Mouse (Mus musculus): ENCODE measurements around the gene Smyd4. TPM values are rescaled to one million over a fixed set of nuclear protein-coding genes. Genes with fewer than 3 reads are reported as not detected.
A peak's percentile ranks its signal among the peaks of the same experiment; 100 is the strongest.

Gene Smyd4
- total and polyA plus RNA-seq, 3 experiments = 9.6 to 12.8 TPM; not detected in 1

DNA sequence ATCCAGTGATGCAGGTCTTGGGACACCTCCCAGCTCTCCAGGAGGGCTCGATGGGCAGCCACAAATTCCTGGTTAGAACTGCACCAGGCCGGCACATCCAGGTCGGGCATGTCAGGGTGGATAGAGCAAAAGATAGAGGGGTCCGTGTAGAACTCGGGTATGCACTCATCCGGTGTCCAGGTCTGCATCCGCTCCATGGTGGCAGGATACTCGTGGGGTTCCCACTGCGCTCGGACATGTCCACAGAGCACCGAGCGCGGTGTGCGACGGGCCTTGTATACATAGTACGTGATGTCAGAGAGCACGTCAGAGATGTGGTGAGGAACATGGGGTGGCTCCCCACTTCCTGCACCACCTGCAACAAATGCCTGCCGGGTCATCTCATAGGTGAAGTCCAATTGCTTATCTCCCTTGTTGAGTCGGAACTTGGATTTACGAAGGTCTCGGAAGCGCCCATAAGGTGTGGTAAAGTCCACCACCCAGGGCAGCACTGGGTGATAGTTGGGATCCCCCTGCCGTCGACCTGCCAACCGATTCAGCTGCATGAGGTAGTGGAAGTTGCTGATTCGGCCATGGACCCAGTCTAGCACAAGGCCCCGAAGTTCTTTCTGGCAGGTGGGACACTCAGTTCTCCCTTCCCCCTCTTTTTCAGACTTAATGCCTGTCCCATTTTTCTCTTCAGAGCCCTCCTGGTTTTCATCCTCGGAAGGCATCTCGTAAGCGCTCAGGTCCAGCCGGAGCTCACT, 104.8 kb downstream of the Smyd4 start:
- Histone ChIP-seq H3K79me2 (ENCODE audit: control insufficient read depth, insufficient read depth, low read length, poor library complexity) (no peaks in the 10 kb centered on the region), H3K9ac (ENCODE audit: control insufficient read depth, low read depth, low read length, poor library complexity, severe bottlenecking) (no peak overlapping the region), H3K27me3 (ENCODE audit: control insufficient read depth in 1 of 2, insufficient read depth in 2 of 2, low read length in 2 of 2) (no peaks in the 10 kb centered on the region), H3K4me1 (ENCODE audit: control insufficient read depth in 1 of 2, insufficient read depth in 2 of 2, low read length in 2 of 2) (peaks cover 18 to 52% of the 10 kb centered on the region in 2 experiments), H3K36me3 (ENCODE audit: control insufficient read depth in 1 of 2, insufficient read depth in 2 of 2, low read length in 2 of 2) (peaks cover 0 to 32% of the 10 kb centered on the region in 2 experiments; a peak in 2 of 4 replicates), H3K27ac (ENCODE audit: control insufficient read depth, low read depth, low read length) (no peak overlapping the region), H3K9me3 (replicated peaks; ENCODE audit: insufficient read depth, low read length) (no peaks in the 10 kb centered on the region), H3K4me3 (ENCODE audit: control insufficient read depth in 1 of 2, insufficient read depth in 1 of 2, low read depth in 2 of 2, low read length in 2 of 2) (no peak overlapping the region)
- no peak for DNase-seq (ENCODE audit: low read depth, low spot score)
- no peak for TF ChIP-seq SMC3 (IDR thresholded peaks at IDR 0.05; ENCODE audit: low read depth, low read length)
- TF ChIP-seq SIN3A (IDR thresholded peaks at IDR 0.05; ENCODE audit: low read length) = no peak
- no peak for TF ChIP-seq KAT2A (conservative IDR thresholded peaks at IDR 0.05; ENCODE audit: low read depth, low read length)
- no peak for TF ChIP-seq CHD2 (IDR thresholded peaks at IDR 0.05; ENCODE audit: low read length)
- no peak for TF ChIP-seq NRF1 (IDR thresholded peaks at IDR 0.05; ENCODE audit: insufficient read depth, low read depth, low read length, poor library complexity, severe bottlenecking)
- no peak for TF ChIP-seq TCF12 (IDR thresholded peaks at IDR 0.05; ENCODE audit: low read depth, low read length)
- no peak for TF ChIP-seq GABPA (IDR thresholded peaks at IDR 0.05; ENCODE audit: low read depth, low read length)

DNA sequence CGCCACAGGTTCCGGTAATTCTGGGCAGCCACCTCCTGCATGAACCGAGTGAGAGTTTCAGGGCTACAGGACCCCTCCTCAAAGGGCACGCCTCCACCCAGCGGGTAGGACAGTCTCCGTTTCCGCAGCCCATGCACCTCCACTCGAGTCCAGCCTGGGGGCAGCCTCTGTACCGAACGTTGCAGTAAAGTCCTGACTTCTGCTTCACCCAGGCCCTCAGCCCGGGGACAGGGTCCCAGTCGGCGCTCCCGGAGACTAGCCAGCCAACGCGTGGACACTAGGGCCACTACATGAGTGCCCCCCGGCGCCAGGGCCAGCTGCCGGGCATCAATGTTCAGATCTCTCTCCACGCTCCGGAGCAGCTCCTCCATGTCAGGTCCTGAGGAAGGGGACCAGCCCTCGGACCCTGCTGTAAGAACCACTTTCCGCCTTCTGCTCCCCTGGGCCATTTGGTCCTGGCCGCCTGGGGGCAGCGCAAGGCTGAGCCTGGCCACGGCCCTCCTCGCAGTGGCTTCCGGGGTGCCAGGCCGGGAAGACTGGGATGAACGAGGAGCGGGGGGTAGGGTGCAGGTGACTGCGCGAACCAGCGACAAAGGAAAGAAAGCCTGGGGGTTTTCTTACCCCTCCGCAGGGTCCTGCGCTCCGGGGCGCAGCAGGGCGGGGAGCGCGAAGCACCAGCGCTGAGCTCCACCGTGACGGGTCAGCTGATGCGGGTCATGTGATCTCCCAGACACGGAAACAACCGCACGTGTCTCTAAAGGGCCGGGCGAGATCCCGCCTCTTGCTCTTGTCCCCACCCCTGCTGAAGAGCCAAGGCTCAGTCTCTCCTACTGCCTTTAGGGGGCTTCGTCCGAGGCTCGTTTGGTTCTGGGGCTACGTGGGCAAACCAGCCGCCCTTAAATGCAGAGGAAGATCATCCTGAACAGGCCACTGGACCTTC, 106.0 kb downstream of the Smyd4 start, which contains the start of gene Wdr81:
Gene Wdr81 (minus strand): TSS at position 727 of the 940 bp plus-strand sequence.
- peaks cover 0 to 38% of the 10 kb centered on the region in 2 experiments; a peak in 2 of 4 replicates for H3K36me3 ChIP-seq (ENCODE audit: control insufficient read depth in 1 of 2, insufficient read depth in 2 of 2, low read length in 2 of 2)
- peaks cover 20 to 53% of the 10 kb centered on the region in 2 experiments for H3K4me1 ChIP-seq (ENCODE audit: control insufficient read depth in 1 of 2, insufficient read depth in 2 of 2, low read length in 2 of 2)
- H3K27ac ChIP-seq (ENCODE audit: control insufficient read depth, low read depth, low read length) = peak within 1 kb of the TSS; percentile 20
- no peaks in the 10 kb centered on the region; the same call in 1 of the 2 replicates for H3K79me2 ChIP-seq (ENCODE audit: control insufficient read depth, insufficient read depth, low read length, poor library complexity)
- H3K4me3 ChIP-seq (ENCODE audit: control insufficient read depth in 1 of 2, insufficient read depth in 1 of 2, low read depth in 2 of 2, low read length in 2 of 2) = peak within 1 kb of the TSS; percentile 32 to 55
- peak; percentile 97 for DNase-seq (ENCODE audit: low read depth, low spot score)
- no peaks in the 10 kb centered on the region for H3K9me3 ChIP-seq (replicated peaks; ENCODE audit: insufficient read depth, low read length)
- H3K27me3 ChIP-seq (ENCODE audit: control insufficient read depth in 1 of 2, insufficient read depth in 2 of 2, low read length in 2 of 2) = no peaks in the 10 kb centered on the region
- peak within 1 kb of the TSS; percentile 72 for H3K9ac ChIP-seq (ENCODE audit: control insufficient read depth, low read depth, low read length, poor library complexity, severe bottlenecking)
- no peak for TF ChIP-seq ZMIZ1 (IDR thresholded peaks at IDR 0.05; ENCODE audit: low read depth, low read length)
- 0 out of 2 replicates have a peak, but pooled peaks have one; percentile 31 for TF ChIP-seq MAZ (IDR thresholded peaks at IDR 0.05; ENCODE audit: low read depth, low read length)
- no peak for TF ChIP-seq MYB (IDR thresholded peaks at IDR 0.05; ENCODE audit: low read depth, low read length)
- TF ChIP-seq MAFK (IDR thresholded peaks at IDR 0.05; ENCODE audit: borderline replicate concordance, low read depth, low read length) = no peak
- peak; percentile 100 for TF ChIP-seq SIN3A (IDR thresholded peaks at IDR 0.05; ENCODE audit: low read length)
- TF ChIP-seq USF2 (IDR thresholded peaks at IDR 0.05; ENCODE audit: borderline replicate concordance in 1 of 2, insufficient read depth in 1 of 2, low read depth in 1 of 2, low read length in 2 of 2) = peak; percentile 98 to 100
- TF ChIP-seq BHLHE40 (IDR thresholded peaks at IDR 0.05; ENCODE audit: borderline replicate concordance, low read depth, low read length) = peak; percentile 96
- TF ChIP-seq NELFE (IDR thresholded peaks at IDR 0.05; ENCODE audit: low read depth, low read length) = peak; percentile 59
- TF ChIP-seq HCFC1 (IDR thresholded peaks at IDR 0.05; ENCODE audit: low read depth, low read length) = peak; percentile 82
- no peak for TF ChIP-seq ZKSCAN1 (IDR thresholded peaks at IDR 0.05; ENCODE audit: low read depth, low read length)
- peak; percentile 61; the same call in 1 of the 2 replicates for TF ChIP-seq TBP (IDR thresholded peaks at IDR 0.05; ENCODE audit: low read depth, low read length)
- TF ChIP-seq MEF2A (IDR thresholded peaks at IDR 0.05; ENCODE audit: extremely low read depth, insufficient replicate concordance, low read depth, low read length, poor library complexity, severe bottlenecking) = no peak
- peak; percentile 98 for TF ChIP-seq MYC (IDR thresholded peaks at IDR 0.05; ENCODE audit: low read depth, low read length)
- TF ChIP-seq POLR2A (IDR thresholded peaks at IDR 0.05; ENCODE audit: control insufficient read depth in 1 of 2, insufficient read depth in 1 of 2, low read depth in 1 of 2, low read length in 2 of 2, poor library complexity in 1 of 2) = peak in 1 of 2 experiments; percentile 65; a peak in 3 of 4 replicates
- no peak for TF ChIP-seq TCF12 (IDR thresholded peaks at IDR 0.05; ENCODE audit: low read depth, low read length)
- TF ChIP-seq CTCF (IDR thresholded peaks at IDR 0.05 in 2 of 3, conservative IDR thresholded peaks at IDR 0.05 in 1 of 3; ENCODE audit: control insufficient read depth in 1 of 3, insufficient read depth in 1 of 3, low read depth in 2 of 3, low read length in 3 of 3, poor library complexity in 1 of 3, severe bottlenecking in 1 of 3) = peak in 2 of 3 experiments; percentile 39 to 66; a peak in 4 of 6 replicates
- TF ChIP-seq GABPA (IDR thresholded peaks at IDR 0.05; ENCODE audit: low read depth, low read length) = no peak
- no peak for TF ChIP-seq TAL1 (IDR thresholded peaks at IDR 0.05; ENCODE audit: low read length)
- TF ChIP-seq ZC3H11A (IDR thresholded peaks at IDR 0.05; ENCODE audit: low read depth, low read length) = no peak
- no peak for TF ChIP-seq E2F4 (IDR thresholded peaks at IDR 0.05; ENCODE audit: borderline replicate concordance, low read depth, low read length)
- no peak for TF ChIP-seq UBTF (IDR thresholded peaks at IDR 0.05; ENCODE audit: borderline replicate concordance, insufficient read depth, low read depth, low read length)
- no peak for TF ChIP-seq POLR2AphosphoS5 (IDR thresholded peaks at IDR 0.05; ENCODE audit: borderline replicate concordance, low read depth, low read length)
